Comparison of ENCODE assay signal across 21 mouse cellular contexts in genomic region chr3:115497420-115497819, GRCm38 (mm10).
A peak's percentile ranks its signal among the peaks of the same experiment; 100 is the strongest.
DNase-seq lines count a peak whose midpoint lies in the region; ATAC-seq and TF ChIP-seq lines count a peak whose summit lies in the region.
"Had no signal": no experiment of that assay in that cellular context is flagged by ENCODE, and none has a peak within 500 bp of the region (broad histone marks: within the 10 kb centered on the region; RNA-seq: fewer than 3 reads in every experiment).

No protein-coding gene starts in this region.

- H3K9me3 ChIP-seq in forebrain, embryonic 14.5 days (replicated peaks; ENCODE audit: control insufficient read depth, low read length), result no peaks in the 10 kb centered on the region
- H3K9me3 ChIP-seq in forebrain, embryonic 11.5 days (ENCODE audit: control insufficient read depth, low read length), result no peaks in the 10 kb centered on the region
- no peaks in the 10 kb centered on the region for H3K9me3 ChIP-seq in forebrain, embryonic 16.5 days (ENCODE audit: control insufficient read depth, low read length)
- H3K9me3 ChIP-seq in forebrain, embryonic 10.5 days, result no peaks in the 10 kb centered on the region
- H3K9me3 ChIP-seq in ES-E14 (ENCODE audit: control insufficient read depth, insufficient read depth, low read depth, low read length), result no peaks in the 10 kb centered on the region
- H3K9me3 ChIP-seq: embryonic facial prominence, embryonic 10.5 days; embryonic facial prominence, embryonic 12.5 days; G1E had no signal

- H3K36me3 ChIP-seq in forebrain, embryonic 14.5 days (ENCODE audit: control insufficient read depth, insufficient read depth, low read length), result no peaks in the 10 kb centered on the region
- no peaks in the 10 kb centered on the region for H3K36me3 ChIP-seq in forebrain, embryonic 11.5 days (ENCODE audit: control insufficient read depth, insufficient read depth, low read length)
- H3K36me3 ChIP-seq in forebrain, embryonic 16.5 days (ENCODE audit: control insufficient read depth, insufficient read depth), result no peaks in the 10 kb centered on the region
- no peaks in the 10 kb centered on the region for H3K36me3 ChIP-seq in forebrain, embryonic 10.5 days (replicated peaks)
- no peaks in the 10 kb centered on the region for H3K36me3 ChIP-seq in ES-E14 (ENCODE audit: control insufficient read depth, insufficient read depth, low read length, poor library complexity, severe bottlenecking)
- H3K36me3 ChIP-seq: embryonic facial prominence, embryonic 10.5 days; embryonic facial prominence, embryonic 12.5 days; G1E had no signal

- no peak overlapping the region for H3K4me3 ChIP-seq in forebrain, embryonic 14.5 days (ENCODE audit: low read depth, low read length)
- H3K4me3 ChIP-seq in forebrain, embryonic 11.5 days (ENCODE audit: low read depth, low read length), result no peak overlapping the region
- H3K4me3 ChIP-seq in forebrain, embryonic 16.5 days (replicated peaks; ENCODE audit: low read length), result no peak overlapping the region
- H3K4me3 ChIP-seq in forebrain, embryonic 10.5 days, result no peak overlapping the region
- no peak overlapping the region for H3K4me3 ChIP-seq in ES-E14 (ENCODE audit: insufficient read depth in 1 of 2, low read depth in 1 of 2, low read length in 2 of 2, poor library complexity in 1 of 2, severe bottlenecking in 1 of 2)
- H3K4me3 ChIP-seq: embryonic facial prominence, embryonic 10.5 days; embryonic facial prominence, embryonic 12.5 days had no signal

- no peak overlapping the region for H3K4me2 ChIP-seq in forebrain, embryonic 14.5 days (ENCODE audit: low read length)
- H3K4me2 ChIP-seq in forebrain, embryonic 11.5 days (ENCODE audit: low read depth, low read length, severe bottlenecking), result no peak overlapping the region
- no peak overlapping the region for H3K4me2 ChIP-seq in forebrain, embryonic 16.5 days (ENCODE audit: low read length)
- H3K4me2 ChIP-seq: embryonic facial prominence, embryonic 12.5 days had no signal

- H3K4me1 ChIP-seq in forebrain, embryonic 14.5 days (ENCODE audit: control insufficient read depth, insufficient read depth, low read length), result no peaks in the 10 kb centered on the region
- H3K4me1 ChIP-seq in forebrain, embryonic 11.5 days (replicated peaks; ENCODE audit: control insufficient read depth, insufficient read depth, low read length), result no peaks in the 10 kb centered on the region
- H3K4me1 ChIP-seq in forebrain, embryonic 16.5 days (replicated peaks; ENCODE audit: control insufficient read depth, insufficient read depth, low read length), result no peaks in the 10 kb centered on the region
- no peaks in the 10 kb centered on the region for H3K4me1 ChIP-seq in forebrain, embryonic 10.5 days
- no peaks in the 10 kb centered on the region for H3K4me1 ChIP-seq in ES-E14 (ENCODE audit: control insufficient read depth in 2 of 2, insufficient read depth in 2 of 2, low read length in 2 of 2, poor library complexity in 1 of 2)
- H3K4me1 ChIP-seq: embryonic facial prominence, embryonic 12.5 days had no signal

- H3K27ac ChIP-seq in forebrain, embryonic 14.5 days (ENCODE audit: low read depth, low read length), result no peak overlapping the region
- no peak overlapping the region for H3K27ac ChIP-seq in forebrain, embryonic 11.5 days (ENCODE audit: low read depth, low read length)
- no peak overlapping the region for H3K27ac ChIP-seq in forebrain, embryonic 16.5 days (ENCODE audit: low read length)
- H3K27ac ChIP-seq in forebrain, embryonic 10.5 days, result no peak overlapping the region
- no peak overlapping the region for H3K27ac ChIP-seq in ES-E14 (ENCODE audit: insufficient read depth, low read depth, low read length, poor library complexity, severe bottlenecking)
- H3K27ac ChIP-seq: embryonic facial prominence, embryonic 10.5 days; embryonic facial prominence, embryonic 12.5 days had no signal

- DNase-seq in forebrain, embryonic 14.5 days (ENCODE audit: low spot score), result peak; percentile 27
- DNase-seq in forebrain, embryonic 11.5 days (ENCODE audit: low spot score), result no peak
- no peak for DNase-seq in forebrain, embryonic 10.5 days (ENCODE audit: extremely low spot score, low spot score)
- DNase-seq in ES-E14 (ENCODE audit: low read depth, low spot score), result no peak
- DNase-seq in brain, adult 2 months (ENCODE audit: low read depth, low spot score), result peak; percentile 6
- DNase-seq in embryo, embryonic 11 days, result no peak
- no peak for DNase-seq in thymus, postnatal 36 days
- DNase-seq: adrenal gland, adult 8-10 months; adrenal gland, postnatal 25 days; cerebellum, adult 11 months; cerebellum, adult 18-20 months; cerebellum, adult 8-10 months; cerebellum, adult 9-11 months; cerebellum, postnatal 14 days; cerebellum, postnatal 36 days had no signal

- in situ Hi-C loops in ES-E14 (cut with MboI; ENCODE audit: low sequenced_read_pairs in 2 of 2, unreplicated experiment in 2 of 2), result no loop called here

- ATAC-seq in forebrain, embryonic 14.5 days, result peak; percentile 50; the same call in 1 of the 2 replicates
- no peak for ATAC-seq in forebrain, embryonic 11.5 days (replicated peaks; ENCODE audit: low FRiP score)
- ATAC-seq in forebrain, embryonic 16.5 days, result peak; percentile 67
- ATAC-seq: activated CD4-positive, CD25-positive, alpha-beta regulatory T cell, adult 4 months; Patski had no signal

- 7% methylated on average over 1 of the region's 1 CpGs for WGBS in forebrain, embryonic 14.5 days
- WGBS in forebrain, embryonic 11.5 days, result 36% methylated on average over 1 of the region's 1 CpGs
- 12% methylated on average over 1 of the region's 1 CpGs for WGBS in forebrain, embryonic 16.5 days
- 68% methylated on average over 1 of the region's 1 CpGs for WGBS in forebrain, embryonic 10.5 days

- H3K27me3 ChIP-seq in forebrain, embryonic 14.5 days (replicated peaks; ENCODE audit: control insufficient read depth, insufficient read depth, low read length), result no peaks in the 10 kb centered on the region
- no peaks in the 10 kb centered on the region for H3K27me3 ChIP-seq in forebrain, embryonic 11.5 days (ENCODE audit: control insufficient read depth, insufficient read depth, low read length)
- no peaks in the 10 kb centered on the region for H3K27me3 ChIP-seq in forebrain, embryonic 16.5 days (replicated peaks; ENCODE audit: control insufficient read depth, insufficient read depth, low read length)
- no peaks in the 10 kb centered on the region for H3K27me3 ChIP-seq in forebrain, embryonic 10.5 days (ENCODE audit: poor library complexity, severe bottlenecking)
- H3K27me3 ChIP-seq: embryonic facial prominence, embryonic 12.5 days; Patski had no signal

- no peak overlapping the region for H3K9ac ChIP-seq in forebrain, embryonic 14.5 days (ENCODE audit: low read length)
- no peak overlapping the region for H3K9ac ChIP-seq in forebrain, embryonic 11.5 days (ENCODE audit: low read length)
- H3K9ac ChIP-seq in forebrain, embryonic 16.5 days (replicated peaks; ENCODE audit: low read depth, low read length), result no peak overlapping the region
- H3K9ac ChIP-seq in ES-E14 (ENCODE audit: insufficient read depth, low read depth, low read length, poor library complexity, severe bottlenecking), result no peak overlapping the region
- H3K9ac ChIP-seq: embryonic facial prominence, embryonic 12.5 days had no signal

TF ChIP-seq in ES-E14, 5 proteins besides CTCF, POLR2A, EP300 and RAD21:
- TF ChIP-seq HCFC1 (IDR thresholded peaks at IDR 0.05; ENCODE audit: borderline replicate concordance, insufficient read depth, low read length), result no peak
- TF ChIP-seq ZNF384 (IDR thresholded peaks at IDR 0.05; ENCODE audit: low read depth, low read length), result peak; percentile 26; the same call in 1 of the 2 replicates

Comparison
In these comparisons a context has a peak if more than half of its experiments do, and no peak if none do; other contexts are left out.
1. DNase-seq: peak in forebrain, embryonic 14.5 days (single experiment) and brain, adult 2 months (single experiment); none in forebrain, embryonic 11.5 days (single experiment), forebrain, embryonic 10.5 days (single experiment), ES-E14 (single experiment), embryo, embryonic 11 days (single experiment) and thymus, postnatal 36 days (0 of 2).